Mouse (Mus musculus) adrenal gland, adult 8-10 months (tissue): Measurements from ENCODE around the gene Rap1a. TPM values are rescaled to one million over a fixed set of nuclear protein-coding genes. Genes with fewer than 3 reads are reported as not detected.
"Not testable (repeated sequence)": the region's sequence is repeated elsewhere in the genome, so short reads cannot be mapped to it uniquely, and the experiment has no call there.

Source experiments
- DNase-seq: peaks from one replicate; pipeline ENCODE4 v3.0.0; 2022
- total RNA-seq, 4 experiments: library from RNA; stranded (reverse); gene quantifications; 2 replicates each; pipeline ENCODE4 v1.2.4; 2022

The Rap1a gene
- total RNA-seq, 4 experiments from 2014 or later: 154 to 188 (median 179) TPM

DNA sequence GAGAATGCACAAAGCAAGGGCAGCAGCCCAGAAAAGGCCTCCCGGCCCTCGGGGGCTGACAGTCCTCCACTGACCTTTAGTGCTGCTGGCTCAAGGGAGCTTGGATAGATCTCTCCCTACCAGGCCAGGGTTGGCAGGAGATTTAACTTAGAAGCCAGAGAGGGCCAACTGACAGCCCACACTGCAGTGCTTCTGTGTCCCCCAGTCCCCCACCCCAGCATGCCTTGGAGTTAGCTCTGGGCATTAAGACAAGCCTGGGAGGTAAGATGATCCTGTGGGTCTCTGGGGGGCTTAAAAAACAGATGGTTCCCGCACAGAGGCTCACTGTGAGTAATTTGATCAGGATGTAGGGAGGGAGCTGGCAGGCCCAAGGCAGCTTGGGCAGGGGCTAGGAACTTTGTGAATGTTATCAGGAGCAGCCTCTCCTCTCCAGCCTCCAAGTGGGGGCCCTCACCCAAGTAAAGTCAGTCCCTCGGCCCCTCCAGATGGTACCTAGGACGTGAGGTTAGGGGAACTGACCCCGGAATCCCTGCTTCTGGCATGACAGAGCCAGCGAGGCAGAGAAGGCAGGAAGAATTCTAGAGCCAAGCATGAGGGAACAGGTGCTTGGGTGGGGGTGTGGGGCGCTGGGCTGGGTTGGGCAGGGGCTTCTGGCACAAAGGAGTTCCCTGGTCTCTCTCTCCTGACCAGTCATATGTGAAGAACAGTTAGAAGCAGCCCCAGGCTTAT, 86.9 kb downstream of the Rap1a start:
- DNase-seq: no peak

DNA sequence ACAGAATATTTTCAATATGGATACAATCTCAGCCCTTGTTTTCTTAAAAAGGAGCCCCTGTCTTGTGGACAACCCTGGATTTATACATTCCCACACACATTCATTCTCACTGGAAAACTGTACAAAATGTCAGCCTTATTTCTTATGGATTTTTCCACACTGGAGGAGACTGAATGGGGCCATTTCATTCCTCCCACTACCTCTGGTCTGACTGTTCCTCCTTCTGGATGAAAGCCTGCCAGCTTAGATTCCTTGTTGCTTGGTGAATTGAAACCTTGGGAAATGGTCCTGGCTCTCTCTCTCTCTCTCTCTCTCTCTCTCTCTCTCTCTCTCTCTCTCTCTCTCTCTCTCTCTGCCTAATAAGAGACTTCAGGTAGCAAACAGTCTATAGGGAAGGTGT, 88.3 kb downstream of the Rap1a start:
- no peak for DNase-seq

DNA sequence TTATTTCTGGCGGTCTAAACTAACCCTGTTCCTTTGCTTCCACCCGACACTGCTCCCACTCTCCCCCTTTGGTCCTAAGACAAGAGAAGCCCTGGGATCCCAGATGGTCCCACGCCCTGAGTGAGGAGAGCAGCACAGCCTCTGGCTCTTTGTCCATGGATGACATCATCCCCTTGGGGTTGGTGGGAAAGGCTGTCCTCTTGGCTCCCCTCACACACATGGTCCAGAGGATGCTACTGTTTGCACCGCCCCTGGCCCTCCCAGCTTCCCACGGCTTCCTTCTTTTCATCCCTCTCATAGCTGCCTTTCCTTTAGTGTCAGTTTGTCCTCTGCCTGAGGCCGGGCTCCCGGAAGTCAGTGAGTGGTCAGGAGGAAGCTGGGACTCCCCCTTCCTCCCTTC, 89.4 kb downstream of the Rap1a start:
- DNase-seq: no peak

DNA sequence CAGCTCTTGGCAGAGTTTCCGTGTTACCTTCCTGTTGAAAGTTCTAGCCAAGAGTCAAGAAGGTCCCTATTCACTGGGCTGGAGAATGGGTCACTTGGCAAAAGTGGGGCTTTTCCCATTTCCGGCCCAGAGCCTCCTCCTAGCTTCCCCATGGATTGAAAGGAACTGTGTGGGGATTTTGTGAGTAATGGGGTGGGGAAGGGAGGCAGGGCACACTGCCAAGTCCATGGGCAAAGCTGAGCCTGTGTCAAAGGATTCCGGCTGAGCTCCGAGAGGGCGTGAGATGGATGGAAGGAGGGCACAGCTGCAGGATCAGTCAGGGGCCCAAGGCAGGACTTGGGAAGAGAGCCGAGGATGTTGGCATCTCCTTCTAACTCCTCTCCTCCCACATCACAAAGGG, 90.9 kb downstream of the Rap1a start:
- no peak for DNase-seq

DNA sequence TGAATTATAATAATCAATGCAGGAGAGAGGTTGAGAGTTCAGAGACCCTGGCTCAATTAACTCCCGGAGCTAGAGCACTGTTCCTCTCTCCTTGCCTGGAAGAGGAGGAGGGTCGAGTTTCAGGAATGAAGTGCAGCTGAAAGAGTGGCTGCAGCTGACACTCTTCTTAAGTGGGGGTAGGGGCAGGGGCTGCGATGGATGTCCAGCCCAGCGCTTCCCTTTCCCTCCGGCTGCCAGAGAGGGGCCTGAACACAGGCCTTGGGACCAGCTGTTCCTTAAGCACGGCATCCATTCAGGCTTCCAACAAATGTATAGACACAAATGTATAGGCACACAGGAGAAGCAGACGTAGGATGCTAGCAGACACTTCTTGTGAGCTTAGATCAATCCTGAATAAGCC, 93.5 kb downstream of the Rap1a start:
- no peak for DNase-seq

DNA sequence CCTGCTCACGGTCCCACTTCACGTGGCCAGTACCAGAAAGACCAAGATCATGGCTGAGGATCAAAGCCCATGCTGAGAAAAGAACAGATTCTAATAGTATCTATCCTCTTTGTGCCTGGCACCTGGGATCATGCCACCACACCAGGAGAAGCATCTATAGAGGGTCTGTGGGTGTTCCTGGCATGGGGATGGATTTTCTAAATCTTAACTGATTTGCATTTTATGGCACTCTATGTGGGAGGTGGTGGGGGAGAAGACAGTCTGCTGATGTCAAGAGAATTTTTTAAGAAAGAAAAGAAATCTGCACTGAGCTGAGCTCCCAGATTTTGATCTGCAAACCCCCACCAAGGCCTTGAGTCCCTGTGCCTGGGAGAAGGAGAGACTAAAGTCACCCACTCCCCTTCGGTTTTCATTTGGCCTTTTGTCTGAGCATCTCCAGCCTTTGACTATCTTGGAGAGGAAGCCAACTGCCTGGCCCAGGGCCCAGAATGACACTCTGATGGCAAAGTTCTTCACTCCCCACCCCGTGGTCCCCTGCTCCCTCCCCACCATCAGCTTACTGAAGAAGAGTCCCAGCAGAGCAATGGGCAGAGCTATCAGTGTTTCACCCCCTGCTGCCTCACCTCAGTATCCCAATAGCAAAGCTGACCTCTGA, 94.6 kb downstream of the Rap1a start:
- no peak for DNase-seq

DNA sequence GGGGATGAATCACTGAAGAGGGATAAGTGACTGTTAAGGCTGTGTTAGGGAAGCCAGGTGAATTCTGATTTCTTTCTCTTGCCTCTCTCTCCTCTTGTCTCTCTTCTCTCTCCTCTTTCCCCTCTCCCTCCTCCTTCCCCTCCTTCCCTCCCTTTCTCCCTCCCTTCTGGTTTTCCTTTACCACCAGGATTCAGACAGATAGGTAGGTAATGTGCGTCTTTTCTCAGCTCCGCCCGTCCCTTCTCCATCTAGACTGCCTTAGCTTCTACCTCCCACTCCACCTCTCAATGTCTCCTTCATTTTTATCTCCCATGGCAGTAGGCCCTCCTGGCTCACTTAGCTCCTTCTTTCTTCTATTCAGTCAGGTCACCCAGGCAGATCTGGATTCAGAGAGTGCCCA, 95.6 kb downstream of the Rap1a start:
- DNase-seq: no peak

DNA sequence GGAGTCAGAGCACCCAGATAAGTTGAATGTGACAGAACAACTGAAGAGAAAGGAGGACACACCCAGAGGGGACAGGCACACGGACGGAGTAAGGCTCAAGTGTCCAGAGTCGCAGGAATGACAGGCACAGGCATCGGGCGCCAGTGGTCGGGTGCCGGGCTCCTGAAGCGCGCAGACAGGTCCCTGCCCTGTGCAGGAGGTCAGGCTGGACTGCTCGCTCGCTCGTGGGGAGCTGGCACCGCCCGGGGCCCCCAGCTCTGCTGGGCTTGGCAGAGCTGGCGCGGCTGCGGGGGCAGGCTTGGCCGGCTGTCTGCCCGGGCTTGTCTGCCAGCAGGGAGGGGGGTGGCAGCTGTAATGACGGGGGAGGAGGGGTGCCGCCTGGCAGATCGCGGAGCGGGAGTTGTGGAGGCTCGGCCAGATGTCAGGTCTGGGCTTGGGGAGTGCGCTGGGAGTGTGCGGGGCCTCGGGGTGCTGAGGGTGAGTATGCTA, 96.0 kb downstream of the Rap1a start:
- DNase-seq: no peak

DNA sequence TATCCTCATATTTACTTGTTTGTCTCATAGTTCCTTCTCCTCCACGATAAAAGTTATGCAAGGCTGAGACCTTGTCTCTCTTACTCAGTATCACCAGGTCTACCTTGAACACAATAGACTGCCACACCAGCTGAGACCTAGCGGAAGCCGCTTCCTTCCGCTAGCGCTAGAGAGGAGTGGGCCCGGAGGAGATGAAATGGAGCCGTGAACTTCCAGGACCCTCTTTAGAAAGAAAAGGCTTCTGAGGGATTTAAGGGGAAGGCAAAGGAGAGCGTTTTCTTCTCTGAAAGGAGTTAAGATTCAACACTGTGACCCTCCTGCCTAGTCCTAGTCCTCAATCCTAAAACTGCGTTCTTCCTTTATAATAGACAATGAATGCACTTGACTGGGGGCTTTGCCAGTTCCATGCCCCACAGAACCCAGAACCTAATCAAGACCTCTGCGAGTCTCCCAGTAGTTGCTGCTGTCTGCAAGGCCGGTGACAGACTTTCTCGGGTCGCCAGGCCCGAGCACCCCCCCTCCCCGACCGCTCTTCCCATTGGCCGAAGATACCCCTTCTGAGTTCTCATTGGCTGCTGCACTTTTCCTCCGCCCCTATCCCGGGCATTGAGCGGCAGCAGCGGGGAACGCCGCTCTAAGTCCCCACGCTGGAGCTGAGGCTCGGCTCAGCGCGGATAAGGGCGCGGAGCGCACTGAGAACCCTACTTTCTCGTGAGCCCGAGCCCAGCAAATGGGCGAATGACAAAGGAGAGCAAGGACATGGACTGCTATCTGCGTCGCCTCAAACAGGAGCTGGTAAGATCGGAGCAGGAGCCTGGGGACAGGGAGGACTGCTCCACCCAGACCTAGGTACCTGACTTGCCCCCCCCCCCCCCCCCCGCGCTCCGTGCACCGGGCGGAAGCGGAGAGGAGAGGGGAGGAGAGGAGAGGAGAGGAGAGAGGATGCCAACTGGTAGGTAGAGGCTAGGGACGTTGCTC, 96.8 kb downstream of the Rap1a start, which contains the start of gene Inka2:
TSS of gene Inka2 (plus strand) at position 569 of the 978 bp plus-strand sequence.
- DNase-seq: peak; percentile 77

DNA sequence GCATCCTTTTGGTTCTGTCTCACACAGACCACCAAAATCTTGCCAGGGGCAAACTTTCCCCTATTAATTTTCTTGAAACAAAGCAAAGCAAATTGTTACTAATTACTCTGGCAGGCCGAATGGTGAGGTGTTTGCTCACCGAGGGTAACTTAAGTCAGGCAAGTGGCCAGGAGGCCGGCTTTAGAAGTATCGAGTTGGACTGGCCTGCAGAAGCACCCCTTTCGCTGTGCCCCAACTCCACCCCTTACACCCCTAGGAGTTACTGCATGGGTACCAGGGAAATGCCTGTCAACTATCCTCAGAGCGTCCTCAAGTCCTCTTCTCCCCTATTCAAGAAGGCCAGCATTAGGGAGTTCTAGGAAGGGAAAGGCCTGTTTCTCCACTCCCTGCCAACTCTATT, 97.6 kb downstream of the Rap1a start:
- DNase-seq: no peak

DNA sequence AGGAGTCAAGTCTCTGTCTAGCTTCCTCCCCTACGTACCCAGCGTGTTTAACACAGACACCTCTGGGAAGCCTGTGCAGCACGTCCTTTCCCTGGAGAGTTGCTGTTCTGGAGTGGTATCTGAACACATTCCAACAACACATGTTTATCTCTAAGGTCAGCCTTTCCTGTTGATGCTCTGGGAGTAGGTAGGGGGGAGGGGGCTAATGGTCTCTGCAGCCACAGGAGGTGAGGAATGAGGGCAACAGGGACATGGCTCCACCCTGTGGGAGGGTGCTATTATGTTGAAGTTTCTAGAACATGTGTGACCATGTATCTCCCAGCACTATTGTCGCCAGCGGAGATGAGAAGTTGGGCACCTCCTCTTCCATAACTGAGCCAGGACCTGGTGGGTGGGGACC, 99.7 kb downstream of the Rap1a start:
- no peak for DNase-seq

DNA sequence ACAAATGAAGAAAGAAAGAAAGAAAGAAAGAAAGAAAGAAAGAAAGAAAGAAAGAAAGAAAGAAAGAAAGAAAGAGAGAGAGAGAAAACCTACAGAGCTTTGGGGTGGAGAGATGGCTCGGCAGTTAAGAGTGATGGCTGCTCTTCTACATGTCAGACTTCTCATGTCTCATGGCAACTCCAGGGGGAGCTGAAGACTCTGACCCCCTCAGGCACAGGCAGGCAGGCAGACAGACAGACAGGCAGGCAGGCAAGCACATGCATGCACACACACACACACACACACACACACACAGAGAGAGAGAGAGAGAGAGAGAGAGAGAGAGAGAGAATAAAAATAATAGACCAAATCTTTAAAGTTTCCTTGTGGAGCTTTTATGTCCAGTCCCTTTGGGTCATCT, 100.3 kb downstream of the Rap1a start:
- not testable (repeated sequence) for DNase-seq

DNA sequence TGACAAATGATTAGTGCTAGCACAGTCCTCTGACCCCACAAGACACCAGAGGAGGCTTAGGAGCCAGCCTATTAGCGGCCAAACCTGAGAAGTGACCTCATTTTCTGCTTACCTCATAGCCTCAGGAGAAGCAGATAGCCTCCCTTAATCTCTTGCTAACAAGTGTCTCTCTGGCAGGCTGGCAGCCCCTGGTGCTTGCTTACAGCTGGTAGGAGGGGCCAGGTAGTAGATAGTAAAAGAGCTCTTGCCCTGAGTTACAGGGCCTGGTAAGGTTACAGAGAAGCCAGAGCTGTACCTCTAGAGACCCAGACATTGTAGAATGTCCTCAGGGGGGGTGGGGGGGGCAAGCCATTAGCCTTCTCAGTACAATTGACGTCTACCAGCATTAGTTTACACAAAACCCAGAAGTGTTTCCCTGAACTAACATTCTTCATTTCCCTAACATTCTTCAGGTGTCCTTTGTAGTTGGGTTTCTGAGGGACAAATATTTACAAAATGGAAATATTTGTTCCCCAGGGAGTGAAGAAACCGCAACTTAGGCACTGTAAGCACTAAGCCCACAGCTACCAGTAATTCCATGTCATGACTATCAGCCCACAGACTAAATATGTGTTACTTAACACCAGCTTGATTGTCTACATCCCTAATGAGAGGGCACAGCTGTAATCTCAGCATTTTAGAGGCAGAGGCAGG, 101.7 kb downstream of the Rap1a start:
- DNase-seq: no peak

DNA sequence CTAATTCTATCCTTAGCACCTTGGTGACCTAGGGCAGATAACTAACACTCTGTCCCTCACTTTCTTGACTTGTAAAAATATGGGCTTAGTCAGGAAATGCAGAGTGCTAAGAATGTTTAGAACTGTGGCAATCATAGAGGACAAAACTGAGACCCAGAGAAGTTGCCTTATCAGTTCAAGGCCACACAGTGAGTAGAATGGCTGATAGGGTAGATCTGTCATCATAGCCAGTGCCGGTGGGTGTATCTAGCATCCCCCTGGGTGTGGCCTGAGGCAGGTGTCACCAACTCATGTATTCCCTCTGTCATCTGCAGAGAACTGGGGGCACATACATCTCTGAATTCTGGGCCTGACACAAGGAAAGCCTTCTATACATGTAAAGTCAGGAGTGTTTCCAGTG, 102.8 kb downstream of the Rap1a start:
- no peak for DNase-seq

DNA sequence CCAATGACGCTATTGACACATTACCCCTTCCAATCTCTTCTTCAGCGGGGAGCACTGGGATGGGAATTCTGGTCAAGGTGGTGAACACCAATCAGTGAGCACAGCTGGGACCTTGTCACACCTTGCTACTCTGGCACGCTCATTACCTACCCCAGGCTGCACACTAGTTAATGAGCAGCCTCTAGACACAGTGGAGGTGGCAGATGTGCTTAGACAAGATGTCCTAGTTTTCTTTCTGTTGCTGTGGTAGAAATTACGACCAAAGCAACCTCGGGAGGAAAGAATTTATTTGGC, 104.0 kb downstream of the Rap1a start:
- no peak for DNase-seq

DNA sequence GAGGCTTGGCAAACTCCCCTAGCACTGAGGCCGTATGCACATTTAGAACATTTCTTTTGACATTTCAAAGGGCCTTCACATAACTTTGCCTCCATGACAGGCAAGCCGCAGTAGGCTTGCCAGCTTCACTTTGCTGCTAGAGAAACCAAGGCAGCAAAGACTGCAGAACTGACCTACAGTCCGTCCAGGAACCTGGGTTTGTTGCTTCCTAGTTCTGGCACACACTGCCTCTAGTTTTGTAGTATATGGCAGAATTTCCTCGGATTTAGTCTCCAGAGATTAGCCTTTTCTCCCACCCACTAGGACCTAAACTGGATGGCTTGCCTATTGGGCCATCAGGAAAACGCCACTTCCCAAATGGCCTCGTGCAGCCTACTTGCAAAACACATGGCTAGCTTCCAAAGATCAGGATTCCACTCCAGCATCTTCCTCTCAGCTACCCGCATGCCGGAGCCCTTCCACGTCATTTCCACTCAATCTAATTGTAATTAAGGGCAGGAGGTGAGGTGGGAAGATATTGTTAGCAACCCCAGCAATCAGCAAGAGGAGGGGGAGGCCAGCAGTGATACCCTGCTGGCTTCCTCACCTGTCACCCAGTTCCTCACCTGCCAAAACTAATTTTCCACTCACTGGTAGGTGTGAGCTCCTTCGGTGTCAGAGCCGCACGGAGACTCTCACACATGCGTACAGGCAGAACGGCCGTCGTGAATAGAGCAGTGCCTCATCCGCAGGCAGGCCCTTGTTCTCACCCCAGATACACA, 104.6 kb downstream of the Rap1a start:
- no peak for DNase-seq

DNA sequence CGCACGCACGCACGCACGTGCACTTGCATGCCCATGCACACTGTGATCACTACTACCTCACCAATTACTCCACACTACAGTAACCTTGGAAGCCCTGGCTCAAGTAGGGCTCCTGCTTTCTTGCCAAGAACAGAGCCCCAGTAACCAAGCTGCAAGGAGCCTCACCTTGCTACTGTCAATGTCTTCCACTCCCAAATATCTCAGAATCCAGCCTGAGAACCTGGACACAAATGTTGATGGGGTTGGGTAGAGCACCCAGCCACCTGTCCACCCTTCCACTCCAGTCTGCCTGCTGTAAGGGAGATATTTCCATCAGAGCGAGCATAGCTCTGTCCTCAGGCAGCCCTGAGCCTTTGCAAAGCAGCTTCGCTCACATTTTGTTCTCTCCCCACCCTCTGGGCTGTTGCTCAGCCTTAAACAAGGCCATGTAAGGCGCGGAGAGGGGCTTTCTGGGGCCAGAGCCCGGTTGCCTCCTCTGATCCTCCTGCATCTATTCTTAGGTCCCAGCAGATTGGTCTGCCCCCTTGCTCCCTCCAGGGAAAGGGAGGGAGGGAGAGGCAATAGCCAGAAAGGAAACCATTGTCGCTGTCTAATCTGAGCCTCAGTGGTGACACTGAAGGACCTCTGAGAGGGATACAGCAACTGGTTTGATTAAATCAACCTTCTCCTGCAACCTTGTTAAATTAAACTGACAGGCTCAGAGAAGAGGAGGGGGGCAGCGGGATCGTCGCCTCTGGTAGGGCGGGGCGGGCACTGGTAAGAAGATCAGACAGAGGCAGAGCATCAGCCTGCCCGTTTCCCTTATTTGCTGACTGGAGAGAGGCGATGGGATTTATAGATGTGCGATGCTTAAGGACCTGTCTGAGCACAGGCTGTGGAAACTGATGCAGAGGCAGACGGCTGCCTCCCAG, 105.4 kb downstream of the Rap1a start:
- DNase-seq: no peak

DNA sequence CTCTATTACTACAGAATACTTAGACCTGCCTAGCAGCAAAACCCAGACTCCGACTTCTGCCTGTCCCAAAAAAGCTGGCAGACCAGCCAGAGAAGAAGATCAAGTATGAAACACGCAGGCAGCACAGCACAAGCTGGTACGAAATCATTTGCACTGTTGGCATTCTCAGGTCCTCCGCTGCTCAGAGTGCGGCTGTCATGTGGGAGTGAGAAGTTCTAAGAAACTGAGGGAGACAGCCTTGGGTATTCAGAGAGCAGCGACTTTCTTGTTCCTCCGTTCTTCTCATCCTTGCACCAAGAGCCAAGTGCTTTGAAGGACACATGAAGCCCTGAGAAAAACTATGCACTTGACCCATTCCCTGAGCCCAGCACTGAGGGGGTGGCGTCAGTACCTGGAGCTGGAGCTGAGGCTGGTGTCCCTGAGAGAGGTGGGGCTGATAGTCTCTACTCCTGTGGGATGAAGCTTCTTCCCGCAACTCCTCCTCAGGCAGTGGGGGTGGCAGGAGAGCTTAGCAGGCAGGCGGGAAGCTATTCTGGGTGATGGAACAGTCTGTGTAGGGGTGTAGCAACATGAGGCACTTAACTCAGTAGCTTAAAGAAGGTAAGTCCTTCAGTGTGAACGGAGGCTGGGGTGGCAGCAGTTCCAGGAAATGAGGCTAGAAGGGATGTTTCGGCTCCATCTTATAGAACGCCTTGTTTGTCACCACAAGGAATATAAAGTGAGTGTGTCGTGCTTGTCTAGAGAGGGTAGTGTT, 107.6 kb downstream of the Rap1a start:
- no peak for DNase-seq

DNA sequence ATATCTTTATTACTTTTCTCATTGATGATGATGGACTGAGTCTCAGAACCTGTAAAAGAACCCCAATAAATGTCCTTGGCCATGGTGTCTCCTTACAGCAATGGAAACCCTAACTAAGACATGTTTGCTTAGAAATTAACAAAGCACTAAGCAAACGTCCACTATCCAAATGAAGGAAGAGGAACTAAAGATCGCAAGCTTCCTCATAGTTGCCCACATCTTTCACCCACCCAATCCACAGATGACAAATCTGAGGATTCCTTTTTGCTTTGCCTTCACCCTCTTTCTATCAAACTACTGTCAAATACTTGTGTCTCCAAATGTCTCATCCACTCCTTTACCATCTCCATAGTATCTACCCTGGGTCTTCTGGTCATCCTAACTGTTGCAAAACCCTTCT, 112.6 kb downstream of the Rap1a start:
- no peak for DNase-seq
